Mouse (Mus musculus) hindbrain, embryonic 14.5 days (tissue): ENCODE results near the gene Tmem144. TPM values are rescaled to one million over a fixed set of nuclear protein-coding genes. Genes with fewer than 3 reads are reported as not detected.
A peak's percentile ranks its signal among the peaks of the same experiment; 100 is the strongest.
"Not testable (repeated sequence)": the region's sequence is repeated elsewhere in the genome, so short reads cannot be mapped to it uniquely, and the experiment has no call there.

Experiments
- ATAC-seq: fragments of 200-750 bp; cut with Nextera tagmentation; 2 replicates; pipeline ENCODE4 v1.8.0; 2017; ENCODE audit warnings: moderate number of reproducible peaks, mild to moderate bottlenecking, moderate TSS enrichment, moderate library complexity; ENCODE audit not compliant: low FRiP score
- DNase-seq: peaks from one replicate; pipeline ENCODE4 v3.0.0-alpha.2; 2015; ENCODE audit warnings: low spot score
- H3K27ac ChIP-seq: fragments of 300-500 bp; sonication (generic); 2 replicates; pipeline ENCODE4 v1.5.1; 2014; ENCODE audit warnings: mild to moderate bottlenecking, moderate library complexity
- H3K27me3 ChIP-seq: fragments of 300-500 bp; sonication (generic); 2 replicates; pipeline ENCODE4 v1.6.1; 2014; ENCODE audit warnings: mild to moderate bottlenecking, low read length, mixed read lengths; ENCODE audit not compliant: control insufficient read depth, insufficient read depth
- H3K36me3 ChIP-seq: fragments of 300-500 bp; sonication (generic); replicated peaks from 2 replicates; pipeline ENCODE4 v1.6.1; 2014; ENCODE audit not compliant: control insufficient read depth, insufficient read depth
- H3K4me1 ChIP-seq: fragments of 300-500 bp; sonication (generic); replicated peaks from 2 replicates; pipeline ENCODE4 v1.6.1; 2014; ENCODE audit warnings: antibody characterized with exemption, low read length, mixed read lengths; ENCODE audit not compliant: control insufficient read depth, insufficient read depth
- H3K4me2 ChIP-seq: fragments of 300-500 bp; sonication (generic); replicated peaks from 2 replicates; pipeline ENCODE4 v1.6.1; 2014; ENCODE audit warnings: mild to moderate bottlenecking, moderate library complexity
- H3K4me3 ChIP-seq: fragments of 300-500 bp; sonication (generic); replicated peaks from 2 replicates; pipeline ENCODE4 v1.5.1; 2014; ENCODE audit warnings: mild to moderate bottlenecking, low read length
- H3K9ac ChIP-seq: fragments of 300-500 bp; sonication (generic); 2 replicates; pipeline ENCODE4 v1.6.1; 2014
- H3K9me3 ChIP-seq: fragments of 300-500 bp; sonication (generic); 2 replicates; pipeline ENCODE4 v1.6.1; 2016; ENCODE audit warnings: low read length; ENCODE audit not compliant: control insufficient read depth
- WGBS: fragments of 180-500 bp; shearing (Covaris S2); extraction: QIAGEN DNeasy Blood & Tissue Kit; methylation state at CpG from one replicate; pipeline ENCODE4 v1.1.7; 2014; 5-methylcytosine and 5-hydroxymethylcytosine counted together
- polyA plus RNA-seq: library from polyadenylated mRNA; unstranded; fragments of >200 nt; fragmentation: Nextera tagmentation; extraction: Ambion mirVana; gene quantifications from 2 replicates; pipeline ENCODE4 v1.2.1, GENCODE M21; 2014

The Tmem144 gene
- polyA plus RNA-seq, 1 experiment from 2014 or later = 2.0 TPM

DNA sequence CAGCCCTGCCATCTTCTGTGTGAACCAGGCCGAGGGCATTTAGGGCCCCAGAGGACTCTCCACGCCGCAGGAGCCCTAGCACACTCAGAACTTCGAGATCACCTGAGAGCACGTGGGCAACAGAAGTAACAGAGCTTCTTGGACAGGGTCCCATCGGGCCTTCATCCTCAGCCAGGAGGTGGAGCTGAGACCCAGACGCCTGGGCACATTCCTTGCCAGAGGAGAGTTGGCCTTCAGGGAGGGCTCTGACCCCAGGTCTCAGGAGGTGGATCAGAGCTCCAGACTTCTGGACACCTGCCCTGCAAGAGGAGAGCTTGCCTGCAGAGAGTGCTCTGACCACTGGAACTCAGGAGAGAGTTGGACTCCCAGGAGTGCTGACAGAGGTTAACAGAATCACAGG is 51.8 kb downstream of the Tmem144 start:
- not testable (repeated sequence) for H3K9ac ChIP-seq

DNA sequence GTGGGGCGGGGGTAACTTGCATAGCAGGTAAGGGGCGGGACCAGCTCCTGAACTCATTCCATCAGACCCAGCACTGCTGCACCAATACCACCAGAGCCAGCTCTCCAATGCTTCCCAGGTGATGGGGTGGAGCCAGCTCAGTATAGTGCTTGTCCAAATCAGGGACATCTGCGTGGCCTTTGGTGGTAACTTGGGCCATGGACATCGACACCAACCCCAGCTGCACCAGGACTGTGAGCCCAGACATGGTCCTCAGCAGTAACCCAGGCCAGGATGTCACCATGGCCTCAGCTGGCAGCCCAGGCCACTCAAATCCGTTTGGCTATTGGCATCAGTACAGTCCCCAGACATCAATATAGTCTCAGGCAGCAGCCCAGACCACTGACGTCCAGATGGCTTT is 60.3 kb downstream of the Tmem144 start:
- H3K9ac ChIP-seq = no peak overlapping the region
- H3K27ac ChIP-seq = no peak overlapping the region
- no peaks in the 10 kb centered on the region for H3K9me3 ChIP-seq
- no peak overlapping the region for H3K4me2 ChIP-seq
- WGBS = 82% methylated on average over 6 of the region's 6 CpGs
- no peaks in the 10 kb centered on the region for H3K27me3 ChIP-seq
- H3K36me3 ChIP-seq = no peaks in the 10 kb centered on the region
- ATAC-seq = no peak
- no peaks in the 10 kb centered on the region for H3K4me1 ChIP-seq
- H3K4me3 ChIP-seq = no peak overlapping the region
- DNase-seq = no peak

More for the DNA sequence above, 51.8 kb downstream of the Tmem144 start:
- not testable (repeated sequence) for H3K9me3 ChIP-seq, DNase-seq, H3K4me2 ChIP-seq, H3K36me3 ChIP-seq, ATAC-seq, H3K27me3 ChIP-seq, H3K4me1 ChIP-seq, H3K4me3 ChIP-seq, H3K27ac ChIP-seq
- 91% methylated on average over 7 of the region's 7 CpGs for WGBS

DNA sequence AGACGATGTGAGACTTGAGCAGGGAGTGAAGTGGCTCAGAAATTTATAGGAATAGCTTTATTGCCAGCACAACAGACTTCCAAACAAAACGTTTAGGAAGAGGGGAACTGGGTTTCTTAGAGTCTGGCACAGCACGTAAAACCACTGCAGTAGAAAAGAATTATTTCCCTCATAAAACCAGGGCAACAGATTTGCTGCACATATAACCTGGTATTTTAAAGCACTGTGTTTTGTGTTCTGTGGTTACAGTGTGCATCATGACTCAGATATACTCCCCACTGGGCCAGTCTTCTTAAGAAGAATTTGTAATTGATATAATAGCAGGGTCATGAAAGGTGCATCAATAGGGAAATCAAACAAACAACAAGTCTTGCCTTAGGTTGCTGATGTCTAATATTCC is 62.2 kb downstream of the Tmem144 start:
- Histone ChIP-seq H3K4me3 (no peak overlapping the region), H3K27me3 (no peaks in the 10 kb centered on the region), H3K9me3 (no peaks in the 10 kb centered on the region), H3K36me3 (no peaks in the 10 kb centered on the region), H3K9ac (no peak overlapping the region), H3K4me2 (no peak overlapping the region), H3K4me1 (no peaks in the 10 kb centered on the region), H3K27ac (no peak overlapping the region)
- WGBS = 70% methylated on average over 3 of the region's 3 CpGs
- ATAC-seq (no peak), DNase-seq (no peak)

DNA sequence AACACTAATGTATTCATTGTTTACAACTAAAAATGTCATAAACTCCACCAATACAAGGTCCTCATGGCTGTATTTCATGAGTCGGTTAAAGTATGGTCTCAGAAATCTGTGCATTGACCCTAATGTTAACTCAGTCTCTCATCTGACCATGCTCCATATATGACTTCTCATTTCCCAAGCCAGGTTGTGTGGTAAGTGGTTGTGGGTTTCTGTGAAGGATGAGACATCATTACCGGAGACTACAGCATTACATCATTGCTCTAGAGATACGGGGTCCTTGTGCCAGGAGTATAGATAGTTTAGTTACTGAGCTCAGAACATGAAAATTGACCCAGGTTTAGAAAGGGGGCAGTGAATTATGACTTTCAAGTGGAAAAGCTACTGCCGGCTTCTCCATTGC is 63.0 kb downstream of the Tmem144 start:
- Histone ChIP-seq H3K36me3 (no peaks in the 10 kb centered on the region), H3K4me2 (no peak overlapping the region), H3K4me3 (no peak overlapping the region), H3K9me3 (no peaks in the 10 kb centered on the region), H3K27ac (no peak overlapping the region), H3K27me3 (no peaks in the 10 kb centered on the region), H3K9ac (no peak overlapping the region), H3K4me1 (no peaks in the 10 kb centered on the region)
- DNase-seq (no peak), ATAC-seq (no peak)
- WGBS = 78% methylated on average over 4 of the region's 4 CpGs

DNA sequence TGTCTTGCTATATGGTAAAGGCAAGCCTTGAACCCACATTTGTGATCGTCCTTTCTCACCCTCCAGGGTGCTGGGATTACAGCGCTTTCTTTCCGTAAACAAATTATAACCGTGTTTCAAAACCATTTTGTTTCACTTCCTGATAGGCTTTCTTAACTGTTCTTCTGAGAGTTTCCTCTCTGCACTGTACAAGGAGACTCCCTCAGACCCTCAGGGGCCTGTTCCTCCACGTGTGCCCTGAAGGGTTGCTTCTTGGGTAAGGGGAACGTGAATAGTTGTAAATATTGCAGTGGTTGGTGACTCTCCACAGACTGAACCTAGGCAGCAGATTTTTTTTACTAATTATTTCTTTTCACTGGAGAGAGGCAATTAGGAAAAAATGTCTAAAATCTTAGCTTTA is 63.6 kb downstream of the Tmem144 start:
- no peak overlapping the region for H3K4me3 ChIP-seq
- no peaks in the 10 kb centered on the region for H3K4me1 ChIP-seq
- no peak overlapping the region for H3K9ac ChIP-seq
- no peak overlapping the region for H3K27ac ChIP-seq
- DNase-seq (no peak), ATAC-seq (no peak)
- WGBS = 83% methylated on average over 6 of the region's 6 CpGs
- H3K27me3 ChIP-seq = no peaks in the 10 kb centered on the region
- no peaks in the 10 kb centered on the region for H3K9me3 ChIP-seq
- no peak overlapping the region for H3K4me2 ChIP-seq
- H3K36me3 ChIP-seq = no peaks in the 10 kb centered on the region

DNA sequence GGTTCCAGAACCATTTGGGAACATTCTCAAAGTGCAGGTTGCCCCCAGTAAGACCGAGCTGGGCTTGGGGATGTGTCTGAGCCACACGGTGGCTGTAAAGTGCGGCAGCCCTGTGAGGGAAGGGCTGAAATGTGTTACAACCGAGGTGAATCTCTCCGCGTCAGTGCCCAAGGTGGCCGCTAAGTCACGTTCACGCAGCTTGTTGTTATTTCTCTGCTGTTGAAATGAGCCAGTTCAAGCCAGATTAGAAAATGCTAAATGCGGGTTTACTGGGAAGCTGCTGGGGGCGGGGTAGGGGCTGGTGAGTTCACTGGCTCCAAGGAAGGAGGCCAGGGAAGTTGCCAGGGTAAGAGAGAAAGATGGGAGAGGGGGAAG is 68.2 kb downstream of the Tmem144 start:
- peak overlapping the region; percentile 24; the same call in 1 of the 2 replicates for H3K4me2 ChIP-seq
- no peak overlapping the region for H3K4me3 ChIP-seq
- no peak for DNase-seq
- no peaks in the 10 kb centered on the region for H3K36me3 ChIP-seq
- H3K27me3 ChIP-seq = no peaks in the 10 kb centered on the region
- no peak overlapping the region for H3K9ac ChIP-seq
- H3K9me3 ChIP-seq = no peaks in the 10 kb centered on the region
- WGBS = 19% methylated on average over 11 of the region's 11 CpGs
- no peak for ATAC-seq
- no peak overlapping the region for H3K27ac ChIP-seq
- no peaks in the 10 kb centered on the region for H3K4me1 ChIP-seq

DNA sequence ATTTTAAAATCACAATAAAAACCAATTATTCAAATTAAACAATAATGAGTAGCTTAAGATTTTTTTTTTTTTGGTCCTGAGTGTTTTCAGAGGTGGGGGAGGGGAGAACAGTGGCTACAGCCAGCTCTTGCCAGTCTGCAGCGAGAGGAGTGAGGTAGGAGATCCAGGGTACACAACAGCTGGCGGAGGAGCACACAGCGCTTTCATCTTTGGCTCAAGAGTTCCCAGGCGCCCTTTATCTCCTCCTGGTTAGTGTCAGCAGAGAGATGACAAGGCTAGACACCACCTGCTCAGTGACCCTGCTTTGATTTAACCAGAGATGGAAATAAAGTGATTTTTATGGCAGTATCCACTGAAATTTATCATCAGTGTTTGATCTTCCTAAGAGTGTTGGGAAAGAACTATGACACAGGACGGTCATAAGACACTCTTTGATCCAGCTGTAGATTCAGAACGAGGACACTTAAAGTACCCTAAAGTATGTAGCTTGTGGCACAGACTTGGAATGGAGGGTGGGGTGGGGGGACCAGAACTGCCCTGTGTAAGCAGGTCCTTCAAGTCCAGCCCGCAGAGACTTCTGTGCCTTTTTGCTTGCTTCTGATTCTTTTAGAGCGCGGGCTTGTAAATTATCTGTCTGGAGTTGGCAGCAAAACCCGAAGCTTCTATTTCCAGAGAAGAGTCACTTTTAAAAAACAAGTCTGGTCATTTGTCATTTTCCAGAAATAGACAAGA is 68.8 kb downstream of the Tmem144 start:
- H3K4me3 ChIP-seq = no peak overlapping the region
- 0 out of 2 replicates have a peak overlapping the region, but pooled peaks have one; percentile 24 for H3K4me2 ChIP-seq
- DNase-seq = no peak
- H3K4me1 ChIP-seq = no peaks in the 10 kb centered on the region
- no peak for ATAC-seq
- H3K36me3 ChIP-seq = no peaks in the 10 kb centered on the region
- no peak overlapping the region for H3K9ac ChIP-seq
- H3K27me3 ChIP-seq = no peaks in the 10 kb centered on the region
- 66% methylated on average over 10 of the region's 10 CpGs for WGBS
- no peak overlapping the region for H3K27ac ChIP-seq
- no peaks in the 10 kb centered on the region for H3K9me3 ChIP-seq

DNA sequence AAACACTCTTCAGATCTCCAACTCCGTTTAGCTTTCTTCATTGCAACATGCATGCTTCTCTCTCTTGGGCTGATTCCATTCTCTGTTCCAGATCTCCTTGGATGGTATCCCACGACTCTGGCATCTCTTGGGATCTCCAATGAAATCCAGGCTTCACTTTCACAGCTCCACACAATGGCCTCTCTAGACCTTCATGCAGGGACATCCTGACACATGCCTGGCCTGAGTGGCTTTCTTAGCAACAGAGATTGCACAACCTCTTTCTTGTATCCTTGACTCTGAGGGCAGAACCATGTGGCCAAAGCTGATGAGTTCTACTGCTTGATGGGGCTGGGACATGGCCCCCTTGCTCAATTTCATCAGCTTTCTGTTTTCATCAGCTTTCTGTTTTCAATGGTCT is 79.9 kb downstream of the Tmem144 start:
- Histone ChIP-seq H3K4me3 (no peak overlapping the region), H3K9me3 (no peaks in the 10 kb centered on the region), H3K4me2 (no peak overlapping the region), H3K4me1 (no peaks in the 10 kb centered on the region), H3K36me3 (no peaks in the 10 kb centered on the region), H3K9ac (no peak overlapping the region), H3K27me3 (no peaks in the 10 kb centered on the region), H3K27ac (no peak overlapping the region)
- DNase-seq (no peak), ATAC-seq (no peak)
- 77% methylated on average over 2 of the region's 2 CpGs for WGBS
